Mouse (Mus musculus) liver, embryonic 14.5 days (tissue): ENCODE results near the gene Myo7a.

Source experiments
- CTCF ChIP-seq: IDR thresholded peaks from 2 replicates; pipeline ENCODE4 v1.5.1; 2016; ENCODE audit warnings: antibody characterized with exemption, low read depth, control low read depth
- EP300 ChIP-seq: IDR thresholded peaks from 2 replicates; pipeline ENCODE4 v1.6.1; 2016; ENCODE audit warnings: antibody characterized with exemption, low read depth

GRCm38 (mm10) chr7:98095852-98096251 is 23.5 kb downstream of the Myo7a start:
- TF ChIP-seq CTCF (no peak), EP300 (no peak)
